Mouse (Mus musculus) cerebellum, adult 2 months (tissue): Measurements from ENCODE around the gene Rps3.

ENCODE experiments used
- CTCF ChIP-seq: fragments of 200-500 bp; IDR thresholded peaks from 2 replicates; pipeline ENCODE4 v1.5.1; 2011; ENCODE audit warnings: low read depth, mild to moderate bottlenecking, control low read depth, low read length, moderate library complexity, borderline replicate concordance; ENCODE audit not compliant: insufficient read depth
- POLR2A ChIP-seq: fragments of 200-500 bp; IDR thresholded peaks from 2 replicates; pipeline ENCODE4 v1.6.1; 2011; ENCODE audit warnings: low read length, control low read depth, borderline replicate concordance; ENCODE audit not compliant: insufficient read depth

DNA sequence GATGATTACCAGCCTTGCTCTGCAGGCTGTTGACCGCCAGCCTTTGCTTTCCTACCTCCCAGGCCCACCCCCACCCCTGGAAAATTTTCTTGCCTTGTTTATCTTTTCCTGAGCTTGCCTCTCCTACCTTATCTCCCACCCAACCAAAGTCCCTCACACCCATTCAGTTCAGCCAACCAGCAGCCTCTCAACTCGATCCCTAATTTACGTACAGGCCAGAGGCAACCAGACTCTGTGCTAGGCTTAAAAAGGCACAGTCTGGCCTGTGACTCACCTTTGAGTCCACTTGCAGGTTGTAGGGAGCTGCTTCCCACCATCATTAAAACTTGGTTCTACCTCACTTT lies 33.2 kb upstream of the Rps3 start:
- TF ChIP-seq CTCF, result no peak
- no peak for TF ChIP-seq POLR2A
